Mouse (Mus musculus) layer of hippocampus, adult 8-10 months (tissue): ENCODE results near the gene Noxo1. TPM values are rescaled to one million over a fixed set of nuclear protein-coding genes. Genes with fewer than 3 reads are reported as not detected.
"Not testable (repeated sequence)": the region's sequence is repeated elsewhere in the genome, so short reads cannot be mapped to it uniquely, and the experiment has no call there.

Experiments
- DNase-seq, 2 experiments: peaks; one replicate each; pipeline ENCODE4 v3.0.0; 2022; ENCODE audit warnings: low spot score in 2 of 2
- total RNA-seq, 4 experiments: library from RNA; stranded (reverse); gene quantifications; 2 replicates each; pipeline ENCODE4 v1.2.4; 2022

Noxo1 gene
- 1 to 10 TPM; 2.0 to 4.3 (median 3.4) TPM for total RNA-seq

DNA sequence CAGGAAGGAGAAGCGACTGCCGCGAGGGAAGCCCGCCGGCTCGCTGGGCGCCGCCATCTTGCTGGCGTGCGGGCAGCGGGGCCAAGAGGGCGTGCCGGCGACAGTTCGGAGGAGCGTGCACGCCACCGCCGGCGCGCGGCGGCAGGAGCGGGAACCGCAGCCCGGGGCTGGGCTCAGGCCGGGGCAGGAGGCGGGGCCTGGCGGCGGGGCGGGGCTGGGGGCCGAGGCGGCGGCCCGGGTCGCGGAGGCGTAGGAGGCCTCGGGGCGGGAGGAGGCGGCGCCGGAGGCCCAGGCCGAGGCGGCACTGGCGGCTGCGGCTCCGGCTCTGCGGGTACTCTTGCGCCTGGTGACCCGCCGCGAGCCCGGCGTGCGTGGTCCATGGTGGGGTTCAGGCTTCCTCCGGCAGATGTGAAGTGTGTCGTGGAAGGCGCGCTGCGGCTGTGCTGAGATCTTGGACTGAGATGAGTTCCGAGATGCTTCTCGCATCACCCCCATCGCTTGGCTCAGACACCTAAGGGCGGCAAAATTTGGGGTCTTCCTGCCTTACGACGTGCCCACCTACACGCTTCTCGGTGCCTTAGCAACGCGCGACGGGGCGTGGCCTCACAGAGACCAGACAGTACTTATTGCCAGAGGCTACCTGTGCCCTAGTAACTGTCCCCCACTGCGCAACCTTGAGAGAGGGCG is at the start of gene Noxo1, which contains the start of gene Gfer:
Gene Noxo1 (plus strand): TSS at position 224 of the 687 bp plus-strand sequence.
Gene Gfer (minus strand): TSS at position 146 of the 687 bp plus-strand sequence.
- DNase-seq = peak; percentile 62 to 69

GRCm38 (mm10) chr17:24646381-24646780 is 49.7 kb upstream of the Noxo1 start:
- DNase-seq = no peak

- no peak for DNase-seq
Observed at GRCm38 (mm10) chr17:24647493-24647892, 48.5 kb upstream of the Noxo1 start.

DNA sequence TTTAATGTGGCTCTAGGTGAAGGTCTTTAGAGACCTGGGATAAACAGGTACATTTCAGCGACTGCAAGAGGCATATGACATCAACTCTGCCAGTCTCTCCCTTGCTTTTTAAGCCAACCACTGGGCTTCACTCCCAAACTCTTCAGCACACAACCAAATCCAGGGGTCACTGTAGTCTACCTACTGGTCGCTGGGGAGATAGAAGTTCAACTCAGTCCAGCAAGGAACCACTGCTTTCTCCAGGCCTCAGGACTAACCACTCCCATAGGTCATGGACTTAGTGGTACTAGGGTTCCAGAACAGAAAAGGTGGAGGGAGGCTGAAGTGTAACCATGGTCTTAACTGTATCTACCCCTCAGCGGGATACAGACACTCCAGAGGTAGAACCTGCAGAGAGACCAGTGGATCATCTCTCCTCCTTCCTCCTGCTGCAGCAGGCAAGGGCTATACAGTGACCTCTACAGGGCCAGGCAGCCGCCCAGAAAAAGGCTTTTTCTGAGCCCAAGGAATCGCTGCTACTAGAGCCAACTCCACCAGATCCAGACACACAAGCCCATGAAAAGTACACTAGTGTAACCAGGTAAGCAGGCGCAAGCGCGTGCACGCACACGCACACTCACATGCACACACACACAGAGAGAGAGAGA is 47.2 kb upstream of the Noxo1 start:
- no peak for DNase-seq

DNA sequence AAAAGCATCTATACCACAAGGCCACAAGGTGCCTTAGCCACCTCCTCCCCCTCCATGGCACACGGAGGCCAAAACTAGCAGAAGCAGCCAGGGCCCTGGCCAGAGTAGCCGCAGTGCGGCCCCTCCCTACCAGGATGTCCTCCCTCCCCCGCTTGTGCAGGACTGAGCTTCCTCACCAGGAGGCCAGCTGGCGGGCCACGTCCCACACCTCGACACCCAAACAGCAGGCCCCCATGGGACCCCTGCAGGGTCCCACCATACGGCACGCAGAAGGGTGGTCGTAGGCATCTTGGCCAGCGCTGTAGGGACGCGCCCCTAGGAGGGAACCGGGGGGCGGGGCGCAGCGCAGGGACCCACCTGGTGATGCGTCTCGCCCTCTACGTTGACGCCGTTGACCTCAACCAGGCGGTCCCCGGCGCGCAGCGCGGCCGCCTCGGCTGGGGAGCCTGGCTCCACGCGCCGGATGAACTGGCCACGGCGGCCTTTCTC is 46.4 kb upstream of the Noxo1 start:
- DNase-seq = no peak

DNA sequence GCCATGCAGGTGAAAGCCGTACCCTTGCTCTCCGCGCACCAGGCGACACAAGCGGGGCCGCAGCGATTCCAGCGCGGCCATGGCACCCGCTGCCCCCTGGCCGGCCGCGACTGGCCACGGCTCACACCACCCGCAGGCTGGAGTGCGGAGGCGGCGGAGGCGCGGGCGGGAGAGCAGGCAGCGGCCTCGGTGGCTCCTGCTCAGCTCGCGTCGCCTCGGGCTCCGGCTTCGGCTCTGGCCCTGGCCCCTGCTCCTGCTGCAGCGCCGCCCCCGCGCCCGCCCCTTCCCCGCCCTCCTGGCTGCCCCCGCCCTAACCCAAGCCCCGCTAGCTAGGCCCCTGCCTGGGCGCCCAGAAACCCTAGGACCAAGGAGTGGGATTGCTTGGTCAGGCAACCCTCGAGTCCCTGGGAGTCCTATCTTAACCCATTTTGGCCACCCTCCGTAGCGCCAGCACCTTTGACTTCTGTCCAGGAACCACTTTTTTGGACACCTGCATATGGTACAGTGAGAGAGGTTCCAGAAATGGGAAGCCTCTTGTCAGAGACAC is 45.9 kb upstream of the Noxo1 start, which contains the start of gene Slc9a3r2:
Gene Slc9a3r2 (minus strand): TSS at position 258 of the 547 bp plus-strand sequence.
- DNase-seq = no peak

GRCm38 (mm10) chr17:24650766-24651165 is 45.3 kb upstream of the Noxo1 start:
- DNase-seq = no peak

DNA sequence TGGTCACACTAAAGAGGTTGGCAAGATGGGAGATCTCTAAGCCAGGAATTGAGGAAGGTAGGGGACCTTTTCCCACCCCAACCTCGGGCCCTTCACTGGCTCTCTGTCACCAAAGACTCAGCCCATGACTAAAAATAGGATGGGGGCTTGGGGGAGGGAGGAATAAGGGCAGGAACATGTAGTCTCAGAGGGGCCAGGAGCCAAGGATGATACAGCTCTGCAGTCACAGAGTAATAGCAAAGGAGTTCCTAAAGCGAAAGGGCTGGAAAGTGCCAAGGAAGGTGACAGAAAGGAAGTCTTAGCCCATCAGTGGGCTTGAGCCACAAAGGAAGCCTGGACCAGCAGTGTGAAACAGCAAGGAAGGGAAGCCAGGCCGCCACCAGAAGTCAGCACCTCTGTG is 44.2 kb upstream of the Noxo1 start:
- DNase-seq = no peak

- peak in 1 of 2 experiments; percentile 55 for DNase-seq
Observed at GRCm38 (mm10) chr17:24653967-24654710, 41.9 kb upstream of the Noxo1 start.

DNA sequence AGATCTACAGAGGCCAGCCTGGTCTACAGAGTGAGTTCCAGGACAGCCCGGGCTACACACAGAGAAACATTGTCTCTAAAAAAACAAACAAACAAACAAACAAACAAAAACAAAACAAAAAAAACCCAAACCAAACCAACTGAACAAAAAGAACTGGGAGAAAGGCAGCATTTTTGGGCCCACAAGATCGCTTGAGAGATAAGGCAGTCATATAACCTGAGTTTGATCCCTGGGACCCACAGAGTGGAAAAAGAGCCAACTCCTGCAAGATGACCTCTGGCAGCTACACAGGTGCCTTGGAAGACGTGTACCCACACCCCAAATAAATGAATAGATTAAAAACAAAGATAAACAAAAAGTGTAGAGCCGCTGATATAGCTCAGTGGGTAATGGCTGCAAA is 41.1 kb upstream of the Noxo1 start:
- no peak for DNase-seq

DNA sequence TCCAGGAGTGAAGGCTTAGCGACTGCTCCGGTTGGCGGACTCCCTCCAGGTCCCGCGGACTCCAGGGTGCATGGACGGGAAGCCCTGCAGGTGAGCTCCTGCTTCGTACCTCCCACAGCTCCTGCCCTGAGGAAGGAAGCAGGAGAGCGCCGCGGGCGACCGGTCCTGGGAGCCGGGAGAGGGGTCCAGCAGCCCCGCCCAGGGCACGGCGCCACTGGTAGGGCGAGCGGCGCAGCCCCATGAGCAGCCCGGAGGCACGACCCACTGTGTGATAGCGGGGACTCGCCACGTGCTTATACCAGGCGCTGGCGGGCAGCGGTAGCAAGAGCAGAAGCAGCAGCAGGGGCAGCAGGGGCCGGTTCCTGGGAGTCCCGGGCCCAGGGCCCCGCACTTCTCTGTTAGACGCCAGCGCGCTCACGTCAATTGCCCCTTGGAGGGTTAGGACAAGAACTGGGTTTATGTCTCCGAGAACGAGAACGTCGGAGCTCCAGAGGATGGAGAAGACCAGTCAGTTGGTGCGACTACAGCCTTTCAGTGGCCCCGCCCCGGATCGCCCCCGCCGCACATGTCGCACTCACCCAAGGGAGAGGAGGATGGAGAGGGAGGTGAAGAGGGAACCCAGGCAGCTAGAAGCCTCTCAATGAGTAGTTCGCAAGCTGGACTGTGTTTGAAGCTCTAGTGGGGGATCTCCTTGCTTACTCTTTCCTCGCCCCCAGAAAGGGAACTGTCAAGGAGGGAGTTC is 37.8 kb upstream of the Noxo1 start, which contains the start of gene Npw:
Gene Npw (minus strand): TSS at position 441 of the 742 bp plus-strand sequence.
- no peak for DNase-seq

DNA sequence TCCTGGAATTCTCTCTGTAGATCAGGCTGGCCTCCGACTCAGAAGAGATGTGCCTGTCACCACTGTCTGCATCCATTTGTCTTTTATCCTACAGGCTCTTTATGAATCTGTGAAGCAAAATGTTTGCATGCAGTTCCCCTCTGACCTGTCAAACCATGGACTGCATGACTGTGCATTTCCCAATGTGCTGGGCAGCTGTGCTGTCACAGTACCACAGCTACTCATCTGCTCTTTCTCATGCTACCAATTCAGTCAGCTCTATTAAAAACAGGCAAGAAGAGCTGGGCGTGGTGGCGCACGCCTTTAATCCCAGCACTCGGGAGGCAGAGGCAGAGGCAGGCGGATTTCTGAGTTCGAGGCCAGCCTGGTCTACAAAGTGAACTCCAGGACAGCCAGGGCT is 29.0 kb upstream of the Noxo1 start:
- DNase-seq = not testable (repeated sequence)

- DNase-seq = peak in 1 of 2 experiments; percentile 43
Observed at GRCm38 (mm10) chr17:24667416-24667815, 28.6 kb upstream of the Noxo1 start.

- not testable (repeated sequence) for DNase-seq
Observed at GRCm38 (mm10) chr17:24669214-24669544, 26.9 kb upstream of the Noxo1 start.

GRCm38 (mm10) chr17:24669545-24670245 is 26.3 kb upstream of the Noxo1 start, which contains the start of gene Zfp598:
Gene Zfp598, plus strand, starts transcription at chr17:24669687.
- peak; percentile 84 to 92 for DNase-seq

DNA sequence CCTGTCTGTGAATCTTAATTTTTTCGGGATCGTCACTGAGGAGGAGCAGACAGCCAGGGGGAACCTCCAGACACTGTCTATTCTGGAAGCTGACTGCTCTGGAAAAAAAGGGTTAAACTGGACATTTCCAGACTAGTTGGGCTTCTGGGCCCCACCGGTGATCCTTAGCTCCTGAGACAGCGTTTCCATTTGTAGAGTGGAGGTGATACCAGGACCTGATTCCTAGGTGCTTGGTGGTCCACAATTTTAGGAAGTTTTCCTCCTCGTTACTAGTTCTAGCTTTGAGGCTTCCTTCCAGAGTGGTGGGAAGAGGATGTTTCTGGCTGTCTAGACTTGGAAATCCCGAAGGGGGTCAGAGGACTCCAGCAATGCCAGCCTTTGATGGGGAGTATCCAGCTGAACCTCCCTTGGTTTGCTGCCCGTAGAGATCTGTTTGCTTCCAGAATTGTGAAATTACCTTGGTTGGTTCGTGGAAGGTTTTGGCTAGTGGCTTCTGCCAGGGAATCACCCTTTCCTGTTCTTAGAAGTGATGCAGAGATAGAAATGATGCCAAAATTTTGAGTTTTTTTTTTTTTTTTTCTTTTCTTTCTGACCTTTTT is 25.7 kb upstream of the Noxo1 start:
- no peak for DNase-seq

DNA sequence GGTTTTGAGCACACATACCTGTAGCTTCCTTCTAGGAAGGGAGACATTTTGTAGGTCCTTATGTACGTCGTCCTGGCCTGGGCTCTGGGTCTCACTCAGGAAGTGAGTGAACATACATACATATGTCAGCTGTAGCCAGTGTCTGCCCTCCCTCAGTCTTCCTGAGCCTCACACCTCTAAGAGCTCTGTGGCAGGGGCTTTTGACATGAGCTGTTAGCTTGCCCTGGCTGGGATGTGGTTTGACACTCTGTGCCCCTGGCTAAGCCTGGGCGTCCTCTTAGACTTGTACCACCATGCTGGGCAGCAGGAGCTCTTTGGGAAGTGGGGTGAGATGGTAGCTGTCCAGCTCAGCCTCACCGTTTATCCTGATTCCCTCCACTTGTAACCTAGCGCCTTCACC is 24.7 kb upstream of the Noxo1 start:
- no peak for DNase-seq

- no peak for DNase-seq
Observed at GRCm38 (mm10) chr17:24672141-24672540, 23.9 kb upstream of the Noxo1 start.

DNA sequence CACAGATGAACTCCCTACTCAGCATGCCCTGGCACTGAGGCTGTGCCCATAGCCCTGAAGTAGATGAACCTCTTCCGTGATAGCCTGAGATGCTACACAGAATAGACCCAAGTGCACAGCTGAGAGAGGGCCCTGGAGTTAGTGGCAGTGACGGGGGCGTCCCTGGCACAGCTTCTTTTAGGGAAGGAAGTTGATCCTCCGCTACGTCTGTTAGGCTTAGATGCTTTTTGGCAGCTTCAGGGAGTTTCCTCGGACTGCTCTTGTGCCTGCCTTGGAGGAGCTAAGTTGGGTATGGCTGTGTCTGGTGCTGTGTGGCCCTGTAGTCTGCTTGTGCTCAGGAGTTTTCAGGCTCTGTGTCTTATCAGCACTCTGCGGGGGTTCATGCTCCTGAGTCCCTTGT is 21.8 kb upstream of the Noxo1 start:
- DNase-seq = peak in 1 of 2 experiments; percentile 58

- peak in 1 of 2 experiments; percentile 72 for DNase-seq
Observed at GRCm38 (mm10) chr17:24676187-24676586, 19.8 kb upstream of the Noxo1 start.
